Mouse (Mus musculus) spleen, postnatal 36 days (tissue): Measurements from ENCODE around the gene Cntn4.
"Not testable (repeated sequence)": the region's sequence is repeated elsewhere in the genome, so short reads cannot be mapped to it uniquely, and the experiment has no call there.

Source experiments
- DNase-seq, 2 experiments: peaks; one replicate each; pipeline ENCODE4 v3.0.0; 2022; ENCODE audit warnings: low spot score in 2 of 2, mixed read lengths in 1 of 2

Cntn4 gene

DNA sequence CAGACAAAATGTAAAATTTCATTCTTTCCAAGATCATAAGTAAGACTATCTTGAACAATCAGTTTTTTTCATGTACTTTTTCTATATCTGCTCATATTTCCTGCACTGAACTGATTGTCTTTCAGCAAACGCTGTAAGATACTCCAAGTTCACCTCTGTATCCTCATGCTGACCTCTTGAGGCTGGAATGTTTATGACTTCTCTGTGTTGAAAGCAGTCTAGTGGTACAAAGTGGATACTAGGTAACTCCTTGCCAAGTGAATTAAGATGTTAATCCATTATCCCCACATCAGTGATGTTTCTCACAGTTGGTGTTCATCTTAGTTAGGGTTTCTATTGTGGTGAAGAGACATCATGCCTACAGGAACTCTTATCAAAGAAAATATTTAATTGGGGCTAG, 651.5 kb downstream of the Cntn4 start:
- DNase-seq, result no peak

DNA sequence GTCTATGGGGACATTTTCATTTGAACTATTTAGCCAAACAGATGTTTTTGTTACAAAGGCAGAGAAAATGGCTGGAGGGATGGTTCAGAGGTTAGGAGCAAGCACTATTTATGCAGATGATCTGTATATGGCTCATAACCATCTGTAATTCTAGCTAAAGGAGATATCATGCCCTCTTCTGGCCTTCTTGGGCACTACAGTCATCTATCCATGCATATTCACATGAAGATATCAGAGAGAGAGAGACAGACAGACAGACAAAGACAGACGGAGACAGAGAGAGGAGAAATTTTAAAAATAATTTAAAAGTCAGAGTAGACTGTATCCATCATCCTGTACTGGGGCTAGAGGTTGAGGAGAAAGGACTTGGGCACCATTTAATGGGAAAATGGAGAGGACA, 652.2 kb downstream of the Cntn4 start:
- DNase-seq, result no peak

DNA sequence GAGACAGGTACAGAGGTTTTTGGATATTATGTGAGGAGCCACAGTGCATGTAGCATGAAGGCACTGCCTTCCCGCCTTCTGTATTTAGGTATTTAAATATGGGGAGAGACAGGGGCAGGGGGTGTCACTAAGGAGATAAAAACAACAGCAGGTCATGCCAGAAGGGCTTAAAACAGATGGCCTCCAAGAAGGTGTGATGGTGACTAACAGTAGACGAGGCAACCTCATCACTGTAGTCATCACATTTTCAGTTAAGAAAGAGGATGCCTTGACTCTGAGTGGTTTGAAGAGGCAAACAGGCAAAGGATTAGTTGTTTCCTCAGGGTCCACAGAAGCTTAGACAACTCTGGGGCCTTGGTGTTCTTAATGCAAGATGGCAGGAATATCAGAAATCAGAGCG, 655.0 kb downstream of the Cntn4 start:
- no peak for DNase-seq

GRCm38 (mm10) chr6:106332933-106333332, 655.5 kb downstream of the Cntn4 start:
- DNase-seq, result no peak

DNA sequence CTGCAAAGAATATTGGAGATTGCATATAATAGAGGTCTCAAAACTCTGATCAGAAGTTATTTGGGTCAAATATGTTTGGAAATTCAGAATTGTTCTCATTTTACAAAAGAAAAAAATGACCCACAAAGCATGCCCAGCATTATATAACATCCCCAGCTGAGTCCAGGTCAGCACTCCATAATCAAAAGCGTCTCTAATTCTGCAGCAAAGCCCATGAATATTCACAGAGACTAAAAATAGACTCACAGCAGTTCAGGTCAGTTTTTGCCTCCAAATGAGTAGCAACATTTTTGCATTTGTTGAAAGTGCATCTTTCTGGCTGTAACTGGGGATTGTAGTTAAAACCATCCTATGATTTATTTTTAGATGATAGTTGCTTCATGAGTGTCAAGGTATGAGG, 657.6 kb downstream of the Cntn4 start:
- no peak for DNase-seq

DNA sequence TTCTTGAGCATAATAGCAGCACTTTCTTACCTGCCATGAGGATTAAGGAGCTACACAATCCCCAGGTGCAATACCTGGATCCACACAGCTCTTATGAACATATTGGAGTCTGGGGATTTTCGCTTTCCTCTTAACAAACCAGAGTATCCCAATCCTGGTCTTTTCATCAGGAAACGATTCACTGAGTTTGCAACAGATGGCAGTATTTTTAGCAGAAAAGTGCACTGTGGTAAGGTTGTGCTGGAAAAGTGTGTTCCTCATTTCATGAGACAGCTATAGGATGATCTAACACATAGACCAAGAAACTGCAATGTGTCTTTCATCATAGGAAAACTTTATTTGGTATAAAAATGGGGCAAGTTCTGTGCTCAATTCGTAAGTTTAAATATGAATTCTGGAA, 659.3 kb downstream of the Cntn4 start:
- DNase-seq, result no peak

DNA sequence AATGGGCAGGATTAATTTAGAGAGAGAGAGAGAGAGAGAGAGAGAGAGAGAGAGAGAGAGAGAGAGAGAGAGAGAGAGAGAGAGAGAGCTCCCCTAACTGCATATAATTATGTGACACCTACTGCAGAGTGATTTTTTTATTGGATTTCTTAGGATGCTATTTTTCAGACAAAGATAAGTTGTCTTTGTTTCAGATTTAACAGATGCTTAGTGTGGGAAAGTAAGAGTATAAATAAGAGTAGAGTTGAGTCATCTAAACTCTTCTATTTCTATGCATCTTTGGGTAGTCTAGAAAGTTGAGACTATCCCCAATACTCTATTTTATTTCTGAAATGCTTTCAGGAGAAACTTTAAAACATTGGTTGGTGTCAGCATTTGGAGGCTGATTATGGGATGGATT, 660.4 kb downstream of the Cntn4 start:
- DNase-seq, result no peak

DNA sequence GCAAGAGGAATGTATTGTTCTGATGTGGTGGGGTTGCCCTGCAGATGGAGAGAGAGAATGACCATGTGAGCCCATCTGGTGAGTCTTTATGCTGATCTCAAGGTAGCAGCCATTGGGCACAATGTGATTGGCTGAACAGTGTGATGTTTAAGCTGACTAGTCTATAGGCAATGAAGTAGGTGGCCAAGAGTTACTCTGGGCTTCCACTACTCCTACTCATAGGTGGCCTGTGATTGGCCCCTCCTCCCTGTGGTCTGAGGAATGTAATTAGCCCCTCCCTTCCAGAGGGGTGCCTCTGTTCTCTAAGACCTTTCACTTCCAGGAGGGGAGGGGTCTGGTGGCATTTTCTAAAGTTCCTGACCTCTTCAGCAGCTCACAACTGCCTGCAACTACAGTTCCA, 663.7 kb downstream of the Cntn4 start:
- DNase-seq, result no peak

- no peak for DNase-seq
Observed at GRCm38 (mm10) chr6:106350072-106350471, 672.6 kb downstream of the Cntn4 start.

GRCm38 (mm10) chr6:106351389-106351788, 673.9 kb downstream of the Cntn4 start:
- no peak for DNase-seq

DNA sequence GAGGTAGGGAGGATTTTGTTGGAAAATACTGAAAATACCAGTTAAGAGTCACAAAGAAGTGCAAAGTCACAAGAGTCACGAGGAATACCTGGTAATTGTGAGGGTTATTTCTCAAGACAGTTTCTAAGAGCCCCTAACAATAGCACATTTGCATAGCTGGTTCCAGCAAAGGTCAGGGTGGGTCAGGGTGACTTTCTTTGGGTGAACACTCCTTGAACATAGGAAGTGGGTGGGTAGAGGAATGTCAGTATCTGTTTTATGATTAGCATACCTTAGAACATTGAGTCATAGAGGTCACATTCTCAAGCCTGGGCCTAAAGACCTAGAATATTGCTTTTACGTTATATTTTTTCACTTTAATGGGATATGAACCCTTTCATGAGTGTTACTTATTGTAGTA, 681.3 kb downstream of the Cntn4 start:
- DNase-seq, result not testable (repeated sequence)

DNA sequence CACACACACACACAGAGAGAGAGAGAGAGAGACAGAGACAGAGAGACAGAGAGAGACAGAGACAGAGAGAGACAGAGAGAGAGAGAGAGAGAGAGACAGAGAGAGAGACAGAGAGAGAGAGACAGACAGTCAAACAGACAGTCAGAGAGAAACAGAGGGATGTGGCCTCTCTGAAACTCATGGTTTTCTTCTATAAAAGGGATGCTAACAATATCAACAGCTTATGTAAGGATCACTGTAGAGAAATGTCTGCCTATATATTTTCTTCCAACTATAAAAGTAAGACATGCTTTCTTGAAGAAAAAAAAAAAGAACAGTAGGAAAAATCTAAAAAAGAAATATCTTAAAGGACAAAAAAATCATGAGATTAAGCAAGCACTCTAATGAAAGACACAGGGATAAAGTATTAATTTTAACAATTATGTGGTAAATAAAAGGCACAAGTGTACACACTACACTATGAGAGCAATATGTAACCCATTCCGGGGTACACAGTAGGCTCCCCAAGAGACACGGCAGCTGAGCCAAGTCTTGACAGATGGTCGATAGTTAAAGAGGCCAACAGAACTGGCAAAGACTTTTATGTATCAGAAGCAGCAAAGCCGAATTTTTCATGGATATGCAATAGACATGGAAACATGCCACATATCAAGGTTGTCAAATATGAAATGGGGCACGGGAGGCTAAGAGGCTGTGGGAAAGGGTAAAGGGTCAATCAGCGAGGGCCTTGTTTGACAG, 704.0 kb downstream of the Cntn4 start:
- DNase-seq, result no peak

- DNase-seq, result no peak
Observed at GRCm38 (mm10) chr6:106387833-106388406, 710.5 kb downstream of the Cntn4 start.

- no peak for DNase-seq
Observed at GRCm38 (mm10) chr6:106408014-106408413, 730.6 kb downstream of the Cntn4 start.

DNA sequence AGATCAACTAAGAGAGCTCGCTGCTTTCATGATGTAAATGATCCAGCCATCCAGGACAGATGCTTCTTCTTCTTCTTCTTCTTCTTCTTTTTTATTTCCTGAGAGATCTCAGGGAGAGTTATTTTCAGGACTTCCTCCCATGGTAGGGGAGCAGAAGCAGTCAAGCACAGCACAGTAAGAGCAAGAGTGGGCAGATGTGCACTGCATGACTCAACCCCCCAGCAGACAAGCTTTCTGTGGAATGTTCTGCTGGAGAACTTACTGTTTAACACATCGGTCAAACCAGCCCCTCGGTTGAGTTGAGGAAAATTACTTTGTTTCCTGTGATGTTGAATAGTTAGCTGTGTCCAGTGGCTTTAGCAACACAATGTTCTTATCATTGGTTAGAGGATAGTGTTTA, 731.2 kb downstream of the Cntn4 start:
- DNase-seq, result no peak

DNA sequence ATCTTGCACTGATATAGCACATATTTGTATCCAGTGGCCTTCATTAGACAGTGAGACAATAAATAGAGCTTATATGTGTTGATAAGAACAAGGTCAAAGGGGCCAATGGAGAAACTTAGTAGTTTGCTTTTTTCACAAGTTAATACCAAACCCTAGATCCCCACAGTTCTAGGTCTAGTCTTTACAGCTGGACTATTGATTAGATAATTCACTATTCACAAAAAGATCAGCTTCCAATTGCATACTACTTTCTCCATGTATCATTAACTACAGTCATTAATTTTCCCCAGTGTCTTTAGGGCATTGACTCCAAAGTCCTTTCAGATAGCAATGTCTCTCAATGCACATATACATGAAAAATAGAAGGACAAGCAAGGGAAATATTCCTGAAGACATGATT, 745.5 kb downstream of the Cntn4 start:
- no peak for DNase-seq

- DNase-seq, result no peak
Observed at GRCm38 (mm10) chr6:106423471-106423870, 746.0 kb downstream of the Cntn4 start.

DNA sequence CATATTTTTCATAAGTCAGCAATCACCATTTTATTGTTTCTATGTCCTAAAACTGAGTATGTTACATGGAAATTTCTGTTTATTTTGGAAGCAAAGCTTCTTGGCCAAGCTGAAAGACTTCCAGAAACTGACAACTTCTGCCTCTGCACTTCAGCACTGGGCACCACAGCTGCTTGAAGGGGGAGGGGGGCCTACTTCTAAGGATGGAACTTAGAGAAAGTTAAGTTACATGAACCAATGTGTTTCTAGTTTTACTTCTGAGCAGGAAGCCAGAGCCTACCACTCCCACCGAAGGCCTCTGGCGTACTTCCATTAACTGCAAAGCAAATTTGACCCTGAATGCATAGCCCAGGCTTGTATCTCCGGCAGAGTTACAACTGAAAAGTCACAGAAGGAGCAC, 749.2 kb downstream of the Cntn4 start:
- DNase-seq, result no peak

DNA sequence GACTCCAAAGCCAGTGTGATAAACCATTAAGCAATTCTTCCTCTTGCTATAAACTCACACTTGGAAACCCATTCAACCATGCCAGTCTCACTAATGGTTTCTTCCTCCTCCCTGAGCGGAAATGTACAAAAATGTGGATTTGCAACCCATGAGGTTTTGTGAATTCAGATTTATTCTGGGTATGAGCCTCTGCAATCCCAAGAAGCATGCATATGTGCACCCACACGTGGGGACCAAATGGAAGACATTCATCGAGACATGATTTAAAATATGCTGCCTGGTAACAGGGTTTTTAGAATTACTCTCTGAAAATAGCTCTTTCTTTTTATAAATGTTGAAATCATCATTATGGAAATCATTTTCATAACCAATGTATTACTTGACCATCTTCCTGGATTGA, 754.0 kb downstream of the Cntn4 start:
- no peak for DNase-seq

- DNase-seq, result no peak
Observed at GRCm38 (mm10) chr6:106440786-106441185, 763.3 kb downstream of the Cntn4 start.

- DNase-seq, result no peak
Observed at GRCm38 (mm10) chr6:106441246-106441645, 763.8 kb downstream of the Cntn4 start.

DNA sequence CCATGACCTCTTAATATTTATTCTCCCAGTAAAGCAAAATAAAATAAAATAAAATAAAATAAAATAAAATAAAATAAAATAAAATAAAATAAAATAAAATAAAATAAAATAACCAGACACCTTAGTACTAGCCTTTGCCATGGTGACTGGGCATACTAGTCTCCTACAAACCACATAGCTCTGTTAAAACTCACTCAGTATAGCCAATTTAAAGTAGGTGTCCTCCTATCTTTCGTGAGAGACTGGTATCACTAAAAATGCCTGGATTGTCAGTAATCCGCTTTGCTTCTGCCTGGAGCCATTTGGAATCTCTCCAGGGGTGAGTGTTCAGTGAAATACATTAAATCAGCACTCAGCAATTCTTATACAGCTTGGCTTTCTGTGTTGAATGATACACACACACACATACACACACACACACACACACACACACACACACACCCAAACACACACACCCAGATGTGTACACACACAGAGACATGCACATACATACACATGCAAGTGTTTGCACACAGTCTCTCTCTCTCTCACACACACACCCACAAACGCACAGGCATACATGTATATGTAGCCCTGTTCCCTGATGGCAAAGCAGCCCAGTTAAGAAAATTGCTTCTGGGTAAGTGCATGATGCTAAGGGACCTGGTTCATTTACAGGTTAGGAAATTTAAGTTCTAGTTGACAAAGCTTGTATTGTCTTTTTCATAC, 776.8 kb downstream of the Cntn4 start:
- no peak for DNase-seq

GRCm38 (mm10) chr6:106455616-106456015, 778.2 kb downstream of the Cntn4 start:
- DNase-seq, result no peak
